Mouse (Mus musculus) spleen, adult 18-20 months (tissue): Measurements from ENCODE around the gene Wnt7b.

Experiments used
- DNase-seq, 2 experiments: peaks; one replicate each; pipeline ENCODE4 v3.0.0; 2022; ENCODE audit warnings: mixed read lengths in 2 of 2

Wnt7b gene

GRCm38 (mm10) chr15:85569167-85569797 is 13.0 kb downstream of the Wnt7b start:
- DNase-seq = no peak

DNA sequence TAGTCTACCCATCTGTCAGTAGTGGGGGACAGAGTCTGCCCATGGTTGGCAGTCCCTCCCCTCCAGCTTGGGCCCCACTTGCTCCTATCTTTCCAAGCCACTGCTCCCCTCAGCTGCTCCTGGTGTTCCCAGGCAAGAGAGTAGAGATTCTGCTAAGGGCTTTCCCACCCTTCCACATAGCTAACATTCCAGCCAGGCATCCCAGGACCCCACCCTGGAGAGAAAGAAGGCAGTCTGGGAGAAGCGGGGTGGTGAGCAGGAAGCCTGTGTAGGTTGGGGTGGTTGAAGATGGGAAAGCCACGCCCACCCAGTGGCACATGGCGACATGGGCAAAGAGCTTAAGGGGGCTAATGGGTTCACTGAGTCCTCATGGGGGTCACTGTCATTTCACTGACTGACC is 13.9 kb downstream of the Wnt7b start:
- no peak for DNase-seq

- DNase-seq = no peak
Observed at GRCm38 (mm10) chr15:85564966-85565365, 17.3 kb downstream of the Wnt7b start.

- DNase-seq = no peak
Observed at GRCm38 (mm10) chr15:85564034-85564769, 18.1 kb downstream of the Wnt7b start.

DNA sequence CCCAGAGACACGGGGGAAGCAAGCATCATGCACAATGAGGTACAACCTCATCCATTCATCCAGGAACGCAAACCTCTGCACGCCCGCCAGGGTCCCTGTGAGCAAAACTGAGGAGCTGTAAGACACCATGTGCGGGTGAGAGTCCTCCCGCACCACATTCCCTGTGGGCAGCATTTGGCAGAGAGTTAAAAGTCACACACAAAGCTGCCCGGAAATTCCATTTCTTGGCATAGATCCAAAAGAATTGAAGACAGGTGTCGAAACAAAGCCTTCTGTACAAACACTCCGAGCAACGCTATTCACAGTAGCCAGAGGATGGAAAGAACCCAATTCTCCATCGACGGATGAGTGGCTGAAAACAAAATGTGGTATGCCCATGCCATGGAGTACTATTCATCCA is 20.3 kb downstream of the Wnt7b start:
- no peak for DNase-seq

GRCm38 (mm10) chr15:85560830-85561229 is 21.4 kb downstream of the Wnt7b start:
- no peak for DNase-seq

- DNase-seq = no peak
Observed at GRCm38 (mm10) chr15:85558840-85559540, 23.3 kb downstream of the Wnt7b start.

GRCm38 (mm10) chr15:85555799-85556198 is 26.5 kb downstream of the Wnt7b start:
- DNase-seq = no peak

GRCm38 (mm10) chr15:85553421-85553820 is 28.9 kb downstream of the Wnt7b start:
- DNase-seq = no peak

DNA sequence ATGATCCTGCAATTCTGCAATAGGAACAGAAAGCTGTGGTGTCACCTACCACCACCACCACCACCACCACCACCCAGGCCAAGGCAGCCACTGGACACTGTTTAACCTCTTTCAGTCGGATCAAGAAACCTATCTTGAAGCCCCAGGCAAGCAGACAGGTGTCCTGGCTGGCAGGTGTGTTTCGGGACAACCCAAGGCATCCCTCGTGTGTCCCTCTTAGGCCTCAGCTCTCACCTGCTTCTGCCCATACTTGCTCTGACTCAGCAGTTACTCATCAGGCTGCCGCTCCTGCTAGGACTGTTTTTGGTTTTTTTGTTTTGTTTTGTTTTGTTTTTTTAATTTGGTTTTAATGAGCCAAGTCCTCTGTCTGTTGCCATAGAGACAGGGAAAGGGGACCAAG is 35.8 kb downstream of the Wnt7b start:
- no peak for DNase-seq

DNA sequence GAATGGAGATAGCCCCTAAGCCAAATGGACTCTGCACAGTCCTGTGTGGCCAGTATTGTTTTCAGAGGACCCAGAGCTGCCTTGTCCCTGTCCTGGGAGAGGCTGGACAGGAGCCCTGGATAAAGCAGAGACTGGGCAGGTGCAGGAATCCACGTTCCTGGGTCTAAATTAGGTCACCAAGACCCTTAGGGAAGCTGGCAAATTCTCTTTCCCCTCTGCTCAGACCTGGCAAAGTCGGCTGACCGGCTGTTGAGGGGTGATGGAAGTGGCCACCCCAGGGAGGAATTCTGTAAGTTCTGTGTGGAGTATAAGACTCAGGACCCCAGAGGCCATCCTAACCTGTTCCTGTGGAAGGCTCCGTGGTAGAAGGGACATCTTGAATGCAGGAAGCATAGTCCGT is 36.9 kb downstream of the Wnt7b start:
- DNase-seq = no peak

DNA sequence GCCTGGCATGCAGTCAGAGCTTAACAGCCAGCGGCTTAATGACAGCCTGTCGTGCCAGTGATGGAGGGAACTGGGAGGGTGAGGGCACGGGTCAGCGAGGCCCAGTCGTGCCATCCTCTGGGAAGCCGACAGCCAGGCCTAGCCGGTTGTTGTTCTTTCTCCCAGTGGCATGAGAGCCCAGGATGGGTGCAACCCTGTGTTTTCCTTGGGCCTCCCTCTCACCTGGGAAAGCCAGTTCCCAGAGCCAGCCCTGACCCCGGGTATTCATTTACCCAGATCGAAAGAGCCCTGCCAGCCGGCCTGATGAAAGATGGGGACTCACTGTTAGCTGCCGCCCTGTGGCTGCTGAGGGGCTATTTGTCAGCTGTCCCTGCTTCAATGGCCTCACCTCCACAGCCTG is 44.1 kb downstream of the Wnt7b start:
- DNase-seq = no peak

- no peak for DNase-seq
Observed at GRCm38 (mm10) chr15:85537151-85537550, 45.1 kb downstream of the Wnt7b start.

DNA sequence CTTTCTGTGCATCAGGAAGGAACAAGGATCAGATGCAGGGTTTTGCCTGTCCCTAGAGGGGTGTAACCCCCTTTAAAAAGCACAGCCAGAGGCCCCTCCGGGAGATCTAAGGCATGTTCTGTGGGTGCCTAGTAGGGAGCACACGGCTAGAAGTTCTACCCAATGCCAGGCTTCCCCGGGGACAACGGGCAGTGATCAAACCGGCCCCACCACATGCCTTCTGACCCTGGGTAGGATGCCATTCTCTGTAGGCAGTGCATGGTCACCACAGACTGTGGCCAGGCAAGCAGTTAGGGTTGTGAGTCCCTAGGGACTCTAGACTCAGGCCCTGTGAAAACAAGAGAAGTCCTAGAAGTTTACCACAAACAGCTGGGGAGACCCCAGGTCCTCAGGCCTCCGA is 47.6 kb downstream of the Wnt7b start:
- DNase-seq = no peak

DNA sequence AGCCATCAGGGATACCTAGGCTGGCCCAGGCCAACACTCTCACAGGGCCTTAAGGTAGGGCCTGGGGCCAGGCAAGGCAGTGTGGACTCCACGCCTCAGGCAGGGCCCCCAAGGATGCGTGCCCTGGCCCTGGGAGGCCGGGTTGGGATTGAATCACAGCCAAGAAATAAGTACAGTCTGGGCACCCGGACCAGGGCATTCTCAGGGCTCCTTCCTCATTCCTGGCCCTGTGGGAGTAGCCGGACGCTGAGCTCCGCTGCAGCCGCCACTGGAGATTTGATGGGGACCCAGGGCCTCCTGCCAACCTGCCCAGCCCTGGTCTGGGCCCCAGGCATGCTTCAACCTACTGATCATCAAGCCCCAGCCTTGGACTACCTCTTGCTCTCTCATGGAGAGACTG is 48.1 kb downstream of the Wnt7b start:
- no peak for DNase-seq

- no peak for DNase-seq
Observed at GRCm38 (mm10) chr15:85532063-85532462, 50.2 kb downstream of the Wnt7b start.

DNA sequence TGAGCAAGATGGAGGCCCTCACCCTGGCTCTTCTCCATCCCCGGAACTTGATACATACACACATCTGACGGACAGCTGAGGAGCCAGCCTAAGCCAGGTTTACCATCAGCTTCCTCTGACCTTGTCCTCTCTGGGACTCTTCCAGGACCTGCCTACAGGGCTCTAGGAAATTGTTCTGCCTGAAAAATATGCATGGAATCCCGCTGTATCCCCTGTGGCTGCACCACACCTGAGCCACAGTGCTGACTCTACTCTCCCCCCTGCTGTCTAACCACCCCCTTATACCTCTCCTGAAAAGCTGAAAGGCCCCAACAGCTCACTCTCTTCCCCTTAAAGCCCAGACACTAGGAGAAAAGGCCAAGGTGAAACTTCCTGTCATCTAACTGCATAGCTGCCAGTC is 52.4 kb downstream of the Wnt7b start:
- DNase-seq = no peak

DNA sequence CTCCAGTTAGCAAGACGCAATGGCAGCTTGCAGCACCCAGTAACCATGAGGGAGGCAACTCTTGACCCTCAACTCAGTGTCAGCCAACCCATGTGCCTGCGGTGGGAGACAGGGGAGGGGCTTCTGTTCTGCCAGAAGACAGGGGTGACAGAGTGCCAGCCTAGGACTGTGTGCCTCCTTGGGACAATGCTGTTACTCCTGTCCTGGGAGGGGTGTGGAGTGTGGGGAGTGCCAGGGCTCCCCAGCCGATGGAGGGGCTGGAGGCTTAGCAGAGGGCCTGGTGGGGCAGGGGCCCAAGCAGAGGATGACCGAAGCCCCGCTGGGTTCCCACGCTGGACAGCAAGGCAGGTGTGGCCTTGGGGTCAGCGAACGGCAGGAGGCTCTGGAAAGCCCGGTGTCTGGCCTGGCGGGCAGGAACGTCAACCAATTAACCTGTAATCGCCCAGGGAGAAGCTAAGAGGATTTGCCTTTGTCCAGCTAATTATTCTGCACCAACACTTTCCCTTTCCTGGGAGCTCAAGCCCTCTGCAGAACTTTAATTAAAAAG is 57.8 kb downstream of the Wnt7b start:
- DNase-seq = no peak

DNA sequence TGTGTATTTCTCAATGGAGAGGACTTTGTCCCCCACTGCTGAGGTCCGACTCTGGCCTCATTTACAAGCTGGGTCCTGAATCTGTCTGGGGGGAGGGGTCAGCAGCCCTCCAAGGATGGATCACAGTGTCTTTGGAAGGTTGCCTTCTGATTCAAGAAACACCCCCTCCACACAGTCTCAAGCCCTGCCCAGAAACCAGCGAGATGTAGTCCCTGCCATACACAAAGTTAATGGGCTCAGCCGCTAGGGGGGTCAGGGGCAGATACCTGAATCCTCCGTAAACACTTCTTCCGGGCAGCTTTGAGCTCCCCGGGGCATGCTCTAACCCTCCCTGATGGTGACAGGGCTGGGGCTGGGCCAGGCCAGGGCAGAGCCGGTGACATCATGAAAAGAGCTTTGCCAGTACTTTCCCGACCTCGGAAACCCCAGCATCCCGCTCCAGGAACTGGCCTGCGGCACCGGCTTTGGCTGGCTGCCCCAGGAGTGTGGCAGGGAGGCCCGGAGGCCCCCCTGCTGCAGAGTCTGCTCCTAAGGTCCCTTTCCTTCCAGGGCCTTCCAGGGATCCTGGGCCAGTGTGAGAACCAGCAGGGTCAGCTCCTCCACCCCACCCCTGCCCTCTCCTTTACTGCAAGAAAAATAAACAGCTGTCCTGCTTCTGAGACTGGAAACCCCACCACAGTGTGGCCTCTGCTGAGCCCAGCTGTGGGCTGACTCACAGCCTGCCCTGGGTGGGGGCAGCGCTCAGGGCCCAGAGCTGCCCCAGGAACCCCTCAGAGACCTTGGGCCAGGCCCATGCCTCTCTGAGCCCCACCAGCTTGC is 58.9 kb downstream of the Wnt7b start:
- DNase-seq = no peak

DNA sequence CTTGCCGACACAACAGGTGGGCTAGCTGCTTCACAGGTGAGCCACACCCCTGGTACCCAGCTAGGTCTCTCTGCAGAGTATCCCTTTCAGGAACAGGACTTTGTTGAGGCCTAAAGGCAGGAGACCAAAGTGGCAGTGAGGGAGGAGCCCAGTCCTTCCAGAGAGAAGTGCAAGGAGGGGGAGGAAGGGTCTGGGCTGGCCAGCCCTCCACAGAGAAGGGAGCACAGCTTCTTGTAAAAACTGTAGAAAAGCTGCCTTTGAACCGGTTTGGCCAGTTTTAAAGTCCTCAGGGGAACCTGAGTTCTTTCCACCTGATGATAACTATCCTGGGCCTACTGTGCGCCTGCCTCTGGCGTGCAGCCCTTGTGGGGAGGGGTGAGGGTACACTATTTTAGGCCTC is 62.8 kb downstream of the Wnt7b start:
- DNase-seq = no peak

- DNase-seq = no peak
Observed at GRCm38 (mm10) chr15:85507370-85508014, 74.8 kb downstream of the Wnt7b start.

DNA sequence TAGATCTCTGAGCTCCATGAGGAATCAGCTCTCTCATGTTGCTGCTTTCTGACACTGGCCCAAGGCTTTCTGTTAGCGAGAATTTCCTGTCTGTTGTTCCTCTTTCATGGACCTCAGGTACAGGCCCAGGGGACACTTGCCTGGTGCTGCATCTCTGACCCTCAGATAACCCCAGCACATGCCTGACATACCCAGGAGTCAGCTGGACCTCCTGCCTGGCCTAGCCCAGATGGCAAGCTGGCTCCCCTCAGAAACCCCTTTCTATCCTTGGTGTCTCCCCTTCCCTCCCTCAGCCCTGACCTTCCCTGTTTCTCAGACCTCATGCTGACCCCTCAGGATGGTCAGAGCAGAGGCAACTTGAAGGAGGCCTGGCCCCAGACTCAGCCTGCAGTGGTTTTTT is 75.6 kb downstream of the Wnt7b start:
- no peak for DNase-seq
